Mouse (Mus musculus) natural killer cell, adult 2 months (primary cell): ENCODE measurements around the gene Gm20388.

Experiments
- DNase-seq, 2 experiments: peaks; one replicate each; pipeline ENCODE4 v3.0.0; 2022; ENCODE audit warnings: low spot score in 2 of 2

The Gm20388 gene

DNA sequence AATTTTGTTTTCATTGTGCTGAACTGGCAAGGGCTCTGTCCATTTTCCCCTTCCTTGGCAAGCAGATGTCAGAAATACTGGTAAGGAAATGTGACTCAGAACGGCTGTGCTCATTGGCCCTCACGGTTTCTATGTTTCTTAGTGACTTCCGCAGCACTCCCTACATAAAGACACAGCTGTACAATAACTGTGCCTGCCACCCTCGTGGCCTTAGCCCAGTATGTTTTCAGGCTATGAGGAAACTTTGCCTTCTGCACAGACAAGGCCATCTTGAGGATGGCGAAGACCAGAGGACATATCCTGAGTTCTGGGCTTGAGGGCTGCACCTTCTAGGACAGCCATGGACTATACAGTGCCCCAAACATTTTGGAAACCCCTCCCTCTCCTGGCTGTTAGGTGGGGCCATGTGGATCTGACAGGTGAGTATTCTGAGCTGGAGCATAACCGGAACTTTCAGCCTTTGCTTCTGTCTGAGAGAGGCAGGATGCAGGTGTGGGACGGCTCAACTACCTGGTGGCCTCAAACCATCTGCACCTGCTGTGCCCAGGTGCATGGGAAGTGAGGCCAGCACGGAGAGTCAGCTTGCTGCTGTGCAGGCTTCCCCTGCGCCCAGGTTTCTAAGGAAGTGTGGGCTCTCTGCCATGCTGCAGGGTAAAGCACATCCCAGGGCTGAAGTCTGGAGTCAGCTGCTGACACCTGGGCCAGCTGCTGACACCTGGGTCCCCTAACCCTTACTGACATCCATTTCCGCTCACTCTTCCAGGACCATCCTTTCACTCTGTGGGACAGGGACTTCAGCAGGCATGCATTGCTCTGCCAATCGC lies 4146.4 kb downstream of the Gm20388 start:
- no peak for DNase-seq

DNA sequence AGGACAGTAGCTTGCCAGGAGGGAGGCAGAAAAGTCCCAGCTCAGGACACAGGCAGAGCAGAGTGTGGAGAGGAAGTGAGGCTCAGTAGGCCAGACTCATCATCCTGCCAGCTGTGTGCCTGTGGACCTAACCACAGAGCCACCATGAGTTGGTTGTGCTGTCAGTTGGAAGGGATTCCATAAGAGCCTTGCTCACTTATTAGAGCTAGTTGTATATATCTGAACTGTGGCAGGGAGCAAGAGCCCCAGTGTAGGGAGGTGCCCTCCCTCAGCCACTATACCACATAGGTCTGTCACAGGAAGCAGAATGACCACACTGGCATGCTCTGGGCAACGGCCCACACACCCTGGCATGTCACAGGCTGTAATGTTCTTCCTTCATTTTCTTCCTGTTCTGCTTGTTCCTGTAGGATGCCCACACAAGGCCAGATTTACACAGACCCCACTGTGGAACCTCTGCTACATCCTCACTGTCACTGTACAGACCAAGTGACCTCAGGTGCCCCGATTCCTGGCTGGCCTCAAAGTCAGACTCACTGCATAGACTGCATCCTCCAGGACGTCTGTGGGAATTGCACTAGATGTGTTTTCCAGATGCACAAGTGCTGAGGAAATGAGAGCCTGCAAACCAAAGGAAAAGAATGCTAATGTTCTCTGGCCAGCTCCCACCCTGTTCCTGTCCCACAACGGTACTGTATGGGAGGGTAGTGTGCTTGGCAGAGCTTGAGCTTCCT lies 4155.9 kb downstream of the Gm20388 start:
- DNase-seq, result peak; percentile 52 to 68

DNA sequence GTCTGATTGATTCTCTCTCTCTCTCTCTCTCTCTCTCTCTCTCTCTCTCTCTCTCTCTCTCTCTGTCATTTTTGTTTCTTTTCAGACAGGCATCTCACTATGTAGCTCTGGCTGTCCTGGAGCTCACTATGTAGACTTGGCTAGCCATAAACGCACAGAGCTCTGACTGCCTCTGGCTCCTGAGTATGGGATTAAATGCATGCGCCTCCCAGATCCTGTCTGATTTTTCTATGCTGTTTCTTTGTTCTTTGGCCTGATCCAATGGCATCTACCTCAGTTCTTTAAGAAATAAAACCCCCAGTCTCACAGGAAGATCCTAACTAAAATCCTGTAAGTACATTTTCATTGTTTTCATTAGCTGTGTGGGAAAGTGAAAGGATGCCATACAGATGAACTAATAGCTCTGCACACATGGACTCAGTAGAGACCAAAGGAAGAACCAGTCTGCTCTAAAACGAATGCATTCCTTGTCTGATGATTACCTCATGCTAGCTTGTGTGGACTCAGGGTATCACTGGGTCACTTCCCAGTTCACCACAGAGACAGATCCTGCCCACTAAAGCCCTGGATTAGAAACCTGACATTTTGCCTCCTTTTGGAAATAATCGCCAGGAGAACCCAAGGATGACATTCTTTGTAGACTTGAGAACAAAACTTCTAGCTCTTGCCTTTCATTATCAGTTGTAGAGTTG lies 4156.6 kb downstream of the Gm20388 start:
- no peak for DNase-seq

DNA sequence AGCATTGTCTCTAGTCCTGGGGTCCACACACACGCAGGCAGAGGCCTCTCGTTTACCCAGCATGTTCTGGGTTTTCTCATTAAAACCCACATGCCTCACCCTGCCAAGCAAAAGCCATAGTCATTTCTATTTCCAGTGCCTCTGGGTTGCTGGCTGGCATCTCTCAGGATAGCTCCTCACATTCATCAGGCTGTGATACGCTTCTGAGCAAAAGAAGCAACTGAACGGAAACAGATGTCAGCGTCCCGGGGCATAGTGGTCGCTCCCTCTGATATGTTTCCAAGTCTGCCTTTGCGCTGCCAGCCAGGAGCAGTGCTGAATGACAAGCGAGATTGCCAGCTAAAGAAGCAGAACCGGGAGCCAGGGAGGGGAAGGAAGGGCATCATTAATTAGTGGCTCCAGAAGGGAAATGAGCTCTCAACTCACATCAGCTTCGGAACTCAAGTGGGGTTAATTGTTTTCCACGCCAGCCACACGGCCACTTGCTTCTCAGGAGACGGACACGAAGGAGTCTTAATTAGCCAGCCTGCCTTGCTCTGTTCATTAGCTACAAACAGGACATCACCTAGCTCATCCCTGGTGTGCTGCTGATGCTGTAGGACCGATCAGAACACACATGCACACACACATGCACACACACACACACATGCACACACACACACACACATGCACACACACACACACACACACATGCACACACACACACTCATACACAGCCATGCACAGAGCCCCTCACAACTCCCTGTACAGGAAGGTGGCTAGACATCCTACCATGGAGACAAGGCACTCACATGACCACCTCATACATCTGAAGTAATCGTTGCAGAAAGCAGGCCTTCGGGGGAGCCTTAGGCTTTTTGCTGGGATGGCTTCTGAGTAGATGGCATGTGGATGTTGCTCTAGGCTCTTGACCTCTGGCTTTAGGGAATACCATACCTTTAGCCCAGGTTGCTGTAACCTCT lies 4160.0 kb downstream of the Gm20388 start:
- no peak for DNase-seq

DNA sequence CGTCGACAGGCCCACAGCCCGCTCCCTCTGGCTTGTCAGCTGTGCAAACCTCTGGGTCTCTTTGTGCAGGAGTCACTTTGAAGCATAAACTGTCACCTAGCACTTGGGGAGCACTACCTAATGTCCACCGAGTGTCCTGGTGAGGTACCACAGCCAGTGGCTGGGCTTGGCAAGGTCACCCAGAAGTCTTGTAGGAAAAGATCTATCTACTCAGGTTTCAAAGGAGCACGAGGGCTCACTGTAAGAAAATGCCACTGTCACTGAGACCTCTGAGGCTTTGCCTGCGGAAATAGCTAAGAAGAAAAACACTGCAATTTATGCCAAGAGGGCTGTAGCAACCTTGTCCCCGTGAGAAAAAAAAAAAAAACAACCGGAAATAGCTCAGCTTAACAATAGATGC lies 4165.3 kb downstream of the Gm20388 start:
- DNase-seq, result no peak

DNA sequence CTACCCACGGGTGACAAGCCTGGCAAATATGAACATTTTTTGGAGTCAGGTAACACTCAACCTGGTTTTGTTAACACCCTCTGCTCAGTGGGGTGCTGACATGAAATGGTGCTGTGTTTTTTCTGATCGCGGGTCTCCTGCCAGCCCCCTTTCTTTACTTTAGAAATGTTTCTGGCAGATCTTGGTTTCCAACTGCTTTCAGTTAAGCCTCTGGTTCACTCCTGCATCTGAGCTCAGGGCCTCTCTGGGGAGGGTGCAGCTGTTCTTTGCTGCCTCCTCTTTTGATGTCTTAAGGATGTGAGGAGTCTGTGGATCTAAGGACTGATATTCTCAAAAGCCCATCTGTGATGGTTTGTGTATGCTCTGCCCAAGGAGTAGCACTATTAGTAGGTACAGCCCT lies 4165.8 kb downstream of the Gm20388 start:
- DNase-seq, result no peak

DNA sequence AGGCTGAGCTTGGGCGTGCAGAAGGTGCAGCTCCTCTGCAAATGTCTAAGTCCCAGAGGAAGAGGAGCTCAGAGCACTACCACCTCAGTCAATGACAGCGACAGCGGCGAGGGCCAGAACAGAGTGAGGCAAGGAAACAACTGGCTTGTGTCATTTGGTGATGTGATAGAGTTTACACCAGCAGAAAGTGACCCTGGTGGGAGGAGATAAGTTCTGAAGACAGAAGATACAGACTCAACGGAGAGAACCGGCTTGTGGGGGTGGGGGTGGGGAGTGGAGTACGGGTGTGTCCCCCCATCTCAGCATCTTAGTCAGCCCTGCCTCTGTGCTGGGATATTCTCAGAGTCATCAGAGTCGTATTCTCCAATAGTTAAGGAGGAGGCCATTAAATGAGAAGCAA lies 4166.7 kb downstream of the Gm20388 start:
- no peak for DNase-seq

DNA sequence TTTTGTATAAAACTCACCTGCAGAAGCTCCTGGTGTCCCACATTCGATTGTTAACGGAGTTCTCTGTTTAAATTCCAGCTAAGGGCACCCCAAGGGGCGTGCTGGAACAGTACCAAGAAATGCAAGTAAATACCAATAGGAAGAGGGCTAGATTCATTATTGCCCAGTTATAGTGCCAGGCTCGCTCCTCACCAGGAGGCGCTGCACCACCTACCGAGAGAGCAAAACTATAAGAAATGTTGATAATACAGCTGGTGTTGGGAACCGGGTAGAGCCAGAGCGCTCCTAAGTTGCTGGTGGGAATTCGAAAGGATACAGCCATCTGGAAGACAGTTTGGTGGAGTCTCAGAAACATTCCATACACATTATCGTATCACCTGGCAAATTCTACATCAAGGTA lies 4167.4 kb downstream of the Gm20388 start:
- no peak for DNase-seq

DNA sequence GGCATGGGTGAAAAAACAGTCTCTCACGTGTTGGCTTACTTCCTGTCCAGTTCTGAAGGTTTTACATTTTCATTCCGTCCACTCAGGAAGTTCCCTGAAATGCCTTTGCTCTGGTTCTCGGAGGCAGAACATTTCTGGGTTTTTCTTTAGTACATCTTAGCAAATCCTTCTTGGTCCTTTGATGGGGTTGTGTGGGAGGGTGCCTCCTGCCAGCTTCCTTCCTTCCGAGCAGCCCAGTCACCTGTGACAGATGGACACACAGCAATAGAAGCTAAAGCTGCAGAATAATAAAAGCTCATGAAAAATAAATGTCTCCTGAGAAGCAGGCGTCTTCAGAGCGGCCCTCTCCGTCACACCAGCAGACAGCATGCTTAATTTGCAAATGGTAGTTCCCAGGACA lies 4168.3 kb downstream of the Gm20388 start:
- no peak for DNase-seq

DNA sequence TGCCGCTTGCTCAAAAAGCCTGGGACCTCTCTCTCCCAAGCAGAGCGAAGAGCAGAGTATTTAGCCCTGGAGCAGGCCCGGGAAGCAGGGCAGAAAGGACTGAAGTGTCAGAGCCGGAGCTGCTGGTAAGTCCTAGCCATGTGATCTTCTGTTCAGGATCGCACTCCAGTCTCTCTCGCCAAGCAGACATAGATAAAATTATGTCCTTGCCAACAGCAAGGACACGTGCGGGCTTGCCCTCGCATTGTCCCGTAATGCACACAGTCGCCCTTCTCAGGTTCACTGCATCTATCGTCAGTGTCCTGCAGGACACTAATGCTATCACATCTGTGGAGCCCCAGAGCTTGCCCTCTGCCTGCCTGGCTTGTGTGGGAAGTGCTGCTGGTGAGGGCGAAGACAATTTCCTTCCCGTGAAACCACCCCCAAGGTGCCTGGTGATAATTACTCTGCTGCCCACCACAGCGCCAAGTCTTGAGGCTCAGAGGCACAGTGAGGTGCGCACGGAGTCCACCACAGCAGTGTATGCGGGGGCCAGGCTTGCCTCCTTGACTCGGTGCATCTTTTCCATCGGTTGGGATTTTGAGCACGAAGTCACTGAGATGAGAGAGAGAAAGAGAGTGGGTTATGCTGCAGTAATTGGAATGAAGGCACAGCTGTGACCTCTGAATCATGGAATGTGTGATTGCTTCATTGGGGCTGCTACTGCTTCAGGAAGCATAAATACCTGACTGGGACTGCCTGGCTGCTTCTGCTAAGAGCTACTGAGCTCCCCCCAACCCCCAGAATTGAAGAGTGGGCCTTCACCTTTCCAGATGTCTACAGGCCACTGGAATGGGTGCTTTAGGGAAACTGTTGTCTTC lies 4170.1 kb downstream of the Gm20388 start:
- DNase-seq, result no peak

DNA sequence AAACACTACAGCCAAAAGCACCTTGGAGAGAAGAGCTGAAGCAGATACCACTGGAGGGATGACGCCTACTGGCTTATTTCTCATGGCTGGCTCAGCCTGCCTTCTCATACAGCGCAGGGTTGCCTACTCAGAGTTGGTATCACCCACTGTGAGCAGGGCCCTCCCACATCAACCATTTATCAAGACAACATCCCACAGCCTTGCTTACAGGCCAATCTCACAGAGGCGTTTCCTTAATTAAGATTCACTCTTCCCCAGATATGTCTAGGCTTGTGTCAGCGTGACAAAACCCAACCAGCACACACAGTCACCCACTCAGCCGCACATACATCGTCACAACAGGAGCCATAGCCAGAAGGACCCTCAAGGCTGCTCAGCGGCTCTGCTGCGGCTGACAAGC lies 4172.0 kb downstream of the Gm20388 start:
- no peak for DNase-seq

DNA sequence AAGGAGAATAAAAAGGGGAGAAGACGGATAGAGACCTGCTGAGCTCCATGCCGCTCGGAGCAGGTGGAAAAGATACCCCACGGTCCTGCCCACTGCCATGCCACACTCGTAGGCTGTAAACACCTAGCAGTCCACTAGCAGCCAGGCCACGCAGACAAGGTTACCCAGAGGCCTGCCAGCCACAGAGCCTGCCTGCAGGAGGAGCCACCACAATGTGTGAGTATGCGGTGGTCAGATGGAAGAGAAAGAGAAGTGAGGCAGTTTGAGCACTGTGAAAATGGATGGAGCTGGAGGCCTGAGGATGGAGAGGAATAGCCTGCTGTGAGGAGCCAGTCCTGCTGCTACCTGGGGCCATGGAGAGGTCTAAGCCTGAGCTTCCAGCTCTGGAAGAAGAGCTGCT lies 4173.0 kb downstream of the Gm20388 start:
- DNase-seq, result no peak

DNA sequence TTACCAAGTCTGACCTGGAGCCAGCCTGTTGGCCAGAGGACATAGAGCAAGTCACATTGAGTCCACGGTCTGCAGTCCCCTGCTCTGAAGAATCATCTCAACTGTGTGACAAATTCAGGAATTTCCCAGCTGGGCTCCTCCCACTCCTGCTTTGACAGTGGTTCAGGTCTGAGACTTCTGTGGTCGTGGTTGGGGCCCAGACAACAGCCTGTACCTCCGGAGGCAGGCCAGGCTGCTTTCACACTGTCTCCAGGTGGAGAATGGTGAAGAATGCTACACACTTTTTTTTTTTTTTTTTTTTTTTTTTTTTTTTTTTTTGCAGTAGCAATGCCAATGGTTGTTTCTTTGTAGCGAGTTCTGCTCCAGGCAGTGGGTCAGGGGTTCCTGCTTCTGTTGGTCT lies 4175.0 kb downstream of the Gm20388 start:
- DNase-seq, result peak; percentile 26 to 57

DNA sequence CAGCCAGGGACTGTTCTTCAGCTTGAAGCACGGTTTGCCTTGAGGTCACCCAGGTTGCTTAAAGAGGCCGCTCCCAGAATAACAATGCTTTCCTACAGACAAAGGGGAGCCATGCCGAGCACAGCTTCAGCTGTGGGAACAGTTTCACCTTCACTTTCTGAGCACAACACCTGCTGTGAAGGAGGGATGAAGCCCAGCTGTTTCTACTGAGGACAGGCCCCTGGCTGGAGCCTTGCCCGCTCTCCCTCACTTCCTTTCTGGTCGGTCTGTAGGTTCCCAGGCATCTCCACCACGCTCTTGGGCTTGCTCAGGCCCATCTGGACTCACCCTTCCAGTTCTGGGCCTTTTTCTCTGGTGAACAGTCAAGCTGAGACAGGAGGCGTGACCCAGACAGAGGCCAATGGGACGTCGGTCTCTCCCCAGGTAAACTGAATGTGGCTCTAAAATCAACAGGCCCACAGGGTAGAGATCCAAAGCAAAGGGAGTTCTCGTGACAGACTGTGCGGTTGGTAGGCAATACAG lies 4177.5 kb downstream of the Gm20388 start:
- no peak for DNase-seq

DNA sequence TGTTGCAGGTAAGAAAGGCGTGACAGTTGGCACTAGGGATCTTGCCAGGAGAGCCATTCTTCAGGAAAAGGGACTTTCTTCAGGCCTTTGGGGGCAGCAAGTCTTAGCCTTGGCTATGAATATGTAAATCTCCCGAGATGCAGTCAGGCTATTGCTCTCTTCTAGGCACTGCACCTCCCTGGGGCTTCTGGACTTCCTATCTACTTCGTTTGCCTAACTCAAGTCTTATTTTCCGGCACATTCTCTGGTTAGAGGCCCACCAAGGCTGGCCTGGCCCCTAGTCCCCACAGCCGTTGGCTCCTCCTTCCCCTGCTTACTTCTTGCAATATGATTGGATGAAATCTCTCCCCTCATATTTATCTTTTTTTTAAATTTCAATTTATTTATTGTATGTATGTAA lies 4178.4 kb downstream of the Gm20388 start:
- DNase-seq, result no peak

DNA sequence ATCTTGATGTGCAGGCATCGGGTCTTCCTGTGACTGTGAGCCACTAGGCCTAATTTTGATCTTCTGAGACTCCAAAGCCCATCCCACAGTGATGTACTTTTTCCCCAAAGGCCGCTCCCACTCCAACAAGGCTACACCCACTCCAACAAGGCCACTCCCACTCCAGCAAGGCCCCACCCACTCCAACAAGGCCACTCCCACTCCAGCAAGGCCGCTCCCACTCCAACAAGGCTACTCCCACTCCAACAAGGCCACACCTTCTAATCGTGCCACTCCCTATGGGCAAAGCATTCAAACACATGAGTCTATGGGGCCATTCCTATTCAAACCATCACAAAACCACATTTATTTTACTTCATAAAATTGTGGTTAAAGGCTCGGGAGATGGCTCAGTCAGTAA lies 4179.8 kb downstream of the Gm20388 start:
- DNase-seq, result no peak

DNA sequence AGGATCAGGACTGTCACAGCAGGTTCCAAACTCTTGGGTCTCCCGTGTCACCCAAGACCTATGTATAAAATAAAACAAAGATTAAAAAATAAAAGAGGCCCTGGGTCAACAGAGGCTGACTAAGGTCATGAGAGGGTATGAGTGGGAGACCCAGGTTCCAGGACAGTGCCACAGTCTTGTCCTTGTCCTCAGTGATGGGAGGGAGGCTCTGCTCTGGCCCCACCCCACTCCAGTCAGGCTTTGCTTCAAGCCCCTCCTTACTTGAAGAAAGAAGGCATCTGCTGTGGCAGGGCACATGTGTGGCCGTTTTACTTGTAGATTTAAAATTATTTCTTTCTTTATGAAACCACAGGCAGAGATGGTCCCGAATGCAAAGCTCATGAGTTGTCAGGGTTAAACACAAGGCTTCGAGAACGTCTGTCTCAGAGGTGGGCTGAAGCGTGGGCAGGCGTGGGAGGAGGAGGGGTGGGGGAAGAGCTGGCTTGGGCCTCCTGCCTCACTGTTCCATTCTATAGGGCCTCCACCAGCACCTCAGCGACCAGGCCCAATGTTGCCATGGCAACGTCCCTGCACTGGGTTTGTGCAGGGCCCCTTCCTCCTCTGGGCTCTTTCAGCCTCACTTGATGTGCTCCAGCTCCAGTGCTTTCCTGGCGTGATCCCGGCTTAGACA lies 4188.4 kb downstream of the Gm20388 start:
- no peak for DNase-seq

DNA sequence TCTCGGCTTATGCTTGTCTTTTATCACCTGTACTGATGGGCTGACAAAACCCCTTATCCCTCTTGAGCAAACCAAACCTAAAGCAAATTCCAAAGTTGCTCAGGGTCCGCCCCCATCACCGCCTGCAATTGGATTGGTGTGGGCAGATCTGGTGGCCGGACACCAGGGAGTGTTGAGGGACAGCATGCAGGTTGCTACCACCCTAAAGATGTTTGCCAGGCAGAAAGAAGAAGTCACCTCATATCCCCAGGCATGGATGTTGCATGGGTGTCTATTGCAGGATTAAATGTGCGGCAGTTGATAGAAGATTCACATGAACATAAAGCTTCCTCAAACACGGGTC lies 4189.0 kb downstream of the Gm20388 start:
- DNase-seq, result no peak

DNA sequence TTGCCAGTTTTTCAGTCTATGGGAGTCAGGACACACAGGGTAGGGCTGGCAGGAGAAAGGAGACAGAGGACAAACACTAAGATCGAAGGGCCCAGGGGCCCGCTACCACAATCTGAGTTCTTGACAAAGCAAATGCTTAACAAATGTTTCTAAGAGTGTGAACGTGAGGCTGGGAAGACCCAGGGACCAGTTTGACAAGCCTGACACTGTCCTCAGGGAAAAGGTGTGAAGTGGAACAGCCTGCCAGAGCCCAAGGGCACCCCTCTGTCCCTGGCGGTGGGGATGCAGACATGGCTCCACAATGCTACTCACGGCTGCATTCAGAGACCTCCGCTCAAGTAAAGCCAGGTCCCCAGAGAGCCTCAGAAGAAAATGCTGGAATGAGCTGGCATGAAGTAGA lies 4195.2 kb downstream of the Gm20388 start:
- DNase-seq, result no peak
